Mouse (Mus musculus) hindbrain, embryonic 14.5 days (tissue): Measurements from ENCODE around the gene Nim1k. TPM values are rescaled to one million over a fixed set of nuclear protein-coding genes. Genes with fewer than 3 reads are reported as not detected.
"Not testable (repeated sequence)": the region's sequence is repeated elsewhere in the genome, so short reads cannot be mapped to it uniquely, and the experiment has no call there.

Experiments used
- ATAC-seq: fragments of 200-750 bp; cut with Nextera tagmentation; 2 replicates; pipeline ENCODE4 v1.8.0; 2017; ENCODE audit warnings: moderate number of reproducible peaks, mild to moderate bottlenecking, moderate TSS enrichment, moderate library complexity; ENCODE audit not compliant: low FRiP score
- DNase-seq: peaks from one replicate; pipeline ENCODE4 v3.0.0-alpha.2; 2015; ENCODE audit warnings: low spot score
- H3K27ac ChIP-seq: fragments of 300-500 bp; sonication (generic); 2 replicates; pipeline ENCODE4 v1.5.1; 2014; ENCODE audit warnings: mild to moderate bottlenecking, moderate library complexity
- H3K27me3 ChIP-seq: fragments of 300-500 bp; sonication (generic); 2 replicates; pipeline ENCODE4 v1.6.1; 2014; ENCODE audit warnings: mild to moderate bottlenecking, low read length, mixed read lengths; ENCODE audit not compliant: control insufficient read depth, insufficient read depth
- H3K36me3 ChIP-seq: fragments of 300-500 bp; sonication (generic); replicated peaks from 2 replicates; pipeline ENCODE4 v1.6.1; 2014; ENCODE audit not compliant: control insufficient read depth, insufficient read depth
- H3K4me1 ChIP-seq: fragments of 300-500 bp; sonication (generic); replicated peaks from 2 replicates; pipeline ENCODE4 v1.6.1; 2014; ENCODE audit warnings: antibody characterized with exemption, low read length, mixed read lengths; ENCODE audit not compliant: control insufficient read depth, insufficient read depth
- H3K4me2 ChIP-seq: fragments of 300-500 bp; sonication (generic); replicated peaks from 2 replicates; pipeline ENCODE4 v1.6.1; 2014; ENCODE audit warnings: mild to moderate bottlenecking, moderate library complexity
- H3K4me3 ChIP-seq: fragments of 300-500 bp; sonication (generic); replicated peaks from 2 replicates; pipeline ENCODE4 v1.5.1; 2014; ENCODE audit warnings: mild to moderate bottlenecking, low read length
- H3K9ac ChIP-seq: fragments of 300-500 bp; sonication (generic); 2 replicates; pipeline ENCODE4 v1.6.1; 2014
- H3K9me3 ChIP-seq: fragments of 300-500 bp; sonication (generic); 2 replicates; pipeline ENCODE4 v1.6.1; 2016; ENCODE audit warnings: low read length; ENCODE audit not compliant: control insufficient read depth
- WGBS: fragments of 180-500 bp; shearing (Covaris S2); extraction: QIAGEN DNeasy Blood & Tissue Kit; methylation state at CpG from one replicate; pipeline ENCODE4 v1.1.7; 2014; 5-methylcytosine and 5-hydroxymethylcytosine counted together
- polyA plus RNA-seq: library from polyadenylated mRNA; unstranded; fragments of >200 nt; fragmentation: Nextera tagmentation; extraction: Ambion mirVana; gene quantifications from 2 replicates; pipeline ENCODE4 v1.2.1, GENCODE M21; 2014

The Nim1k gene
- polyA plus RNA-seq, 1 experiment from 2014 or later: 5.4 TPM

- H3K27me3 ChIP-seq: no peaks in the 10 kb centered on the region
- no peaks in the 10 kb centered on the region for H3K9me3 ChIP-seq
- no peak overlapping the region for H3K9ac ChIP-seq
- 89% methylated on average over 4 of the region's 4 CpGs for WGBS
- peaks cover 65% of the 10 kb centered on the region for H3K36me3 ChIP-seq
- ATAC-seq (no peak), DNase-seq (no peak)
- no peak overlapping the region for H3K4me2 ChIP-seq
- no peak overlapping the region for H3K4me3 ChIP-seq
- H3K4me1 ChIP-seq: peaks cover 35% of the 10 kb centered on the region
- no peak overlapping the region for H3K27ac ChIP-seq
Measured at GRCm38 (mm10) chr13:119698436-119698835, 57.2 kb downstream of the Nim1k start.

- Histone ChIP-seq H3K36me3 (peaks cover 46% of the 10 kb centered on the region), H3K27me3 (no peaks in the 10 kb centered on the region), H3K4me3 (no peak overlapping the region), H3K4me2 (no peak overlapping the region), H3K9me3 (no peaks in the 10 kb centered on the region), H3K9ac (no peak overlapping the region), H3K27ac (no peak overlapping the region), H3K4me1 (peaks cover 54% of the 10 kb centered on the region)
- 61% methylated on average over 1 of the region's 1 CpGs for WGBS
- ATAC-seq (no peak), DNase-seq (no peak)
Measured at GRCm38 (mm10) chr13:119696496-119696895, 59.2 kb downstream of the Nim1k start.

- Histone ChIP-seq H3K4me3 (no peak overlapping the region; the same call in 1 of the 2 replicates), H3K9me3 (no peaks in the 10 kb centered on the region), H3K4me1 (peaks cover 57% of the 10 kb centered on the region), H3K36me3 (peaks cover 38% of the 10 kb centered on the region), H3K9ac (no peak overlapping the region), H3K4me2 (peak overlapping the region; percentile 27), H3K27ac (no peak overlapping the region), H3K27me3 (no peaks in the 10 kb centered on the region)
- WGBS: 65% methylated on average over 4 of the region's 4 CpGs
- ATAC-seq (no peak), DNase-seq (no peak)
Measured at GRCm38 (mm10) chr13:119695676-119696075, 60.0 kb downstream of the Nim1k start.

- 70% methylated on average over 3 of the region's 3 CpGs for WGBS
- H3K4me1 ChIP-seq: peaks cover 65% of the 10 kb centered on the region
- DNase-seq: not testable (repeated sequence)
Measured at GRCm38 (mm10) chr13:119691958-119692357, 63.7 kb downstream of the Nim1k start.

GRCm38 (mm10) chr13:119690876-119691620 is 64.6 kb downstream of the Nim1k start:
- Histone ChIP-seq H3K4me1 (peaks cover 56% of the 10 kb centered on the region), H3K9me3 (no peaks in the 10 kb centered on the region), H3K27me3 (no peaks in the 10 kb centered on the region), H3K4me2 (peak overlapping the region; percentile 83), H3K4me3 (peak overlapping the region; percentile 75), H3K27ac (peak overlapping the region; percentile 97), H3K9ac (peak overlapping the region; percentile 91), H3K36me3 (peaks cover 7% of the 10 kb centered on the region; the same call in 1 of the 2 replicates)
- DNase-seq: peak; percentile 27
- ATAC-seq: no peak
- under 1% methylated on average over 7 of the region's 7 CpGs for WGBS

More at GRCm38 (mm10) chr13:119691958-119692357, 63.7 kb downstream of the Nim1k start:
- Histone ChIP-seq H3K9ac (peak overlapping the region; percentile 91), H3K4me3 (peak overlapping the region; percentile 75), H3K4me2 (peak overlapping the region; percentile 83)
- H3K9me3 ChIP-seq, H3K27me3 ChIP-seq, ATAC-seq, H3K27ac ChIP-seq, H3K36me3 ChIP-seq: not testable (repeated sequence)

- ATAC-seq: peak; percentile 99
- Histone ChIP-seq H3K4me3 (peak within 1 kb of the TSS; percentile 75), H3K4me1 (peaks cover 50% of the 10 kb centered on the region), H3K36me3 (peaks cover 5% of the 10 kb centered on the region; the same call in 1 of the 2 replicates), H3K4me2 (peak within 1 kb of the TSS; percentile 83), H3K27me3 (no peaks in the 10 kb centered on the region), H3K9me3 (no peaks in the 10 kb centered on the region), H3K27ac (peak within 1 kb of the TSS; percentile 97), H3K9ac (peak within 1 kb of the TSS; percentile 91)
- under 1% methylated on average over 59 of the region's 59 CpGs for WGBS
- peak; percentile 98 for DNase-seq
Measured at GRCm38 (mm10) chr13:119690039-119690728, 65.5 kb downstream of the Nim1k start, which contains the start of gene Hmgcs1. Gene Hmgcs1, plus strand, starts transcription at chr13:119690379.

GRCm38 (mm10) chr13:119689709-119690038 is 66.0 kb downstream of the Nim1k start:
- Histone ChIP-seq H3K27me3 (no peaks in the 10 kb centered on the region), H3K4me1 (peaks cover 46% of the 10 kb centered on the region), H3K9ac (peak overlapping the region; percentile 43), H3K9me3 (no peaks in the 10 kb centered on the region), H3K27ac (peak overlapping the region; percentile 88), H3K4me2 (peak overlapping the region; percentile 59), H3K36me3 (0 out of 2 replicates have a peak, but pooled peaks cover under 1% of the 10 kb centered on the region), H3K4me3 (peak overlapping the region; percentile 75)
- WGBS: 8% methylated on average over 5 of the region's 5 CpGs
- no peak for ATAC-seq
- DNase-seq: no peak

GRCm38 (mm10) chr13:119684416-119685177 is 71.1 kb downstream of the Nim1k start:
- H3K27me3 ChIP-seq: no peaks in the 10 kb centered on the region
- H3K9me3 ChIP-seq: no peaks in the 10 kb centered on the region
- H3K4me1 ChIP-seq: peaks cover 11% of the 10 kb centered on the region; the same call in 1 of the 2 replicates
- H3K9ac ChIP-seq: no peak overlapping the region
- 83% methylated on average over 11 of the region's 11 CpGs for WGBS
- ATAC-seq: no peak
- H3K4me3 ChIP-seq: no peak overlapping the region
- no peak overlapping the region for H3K4me2 ChIP-seq
- no peaks in the 10 kb centered on the region for H3K36me3 ChIP-seq
- no peak overlapping the region for H3K27ac ChIP-seq
- no peak for DNase-seq

- Histone ChIP-seq H3K4me2 (no peak overlapping the region), H3K27me3 (no peaks in the 10 kb centered on the region), H3K4me3 (no peak overlapping the region), H3K9me3 (no peaks in the 10 kb centered on the region), H3K9ac (no peak overlapping the region), H3K36me3 (no peaks in the 10 kb centered on the region), H3K27ac (no peak overlapping the region), H3K4me1 (no peaks in the 10 kb centered on the region)
- WGBS: 86% methylated on average over 3 of the region's 3 CpGs
- DNase-seq (no peak), ATAC-seq (no peak)
Measured at GRCm38 (mm10) chr13:119681161-119681560, 74.5 kb downstream of the Nim1k start.
